Mouse (Mus musculus) kidney, adult 2 months (tissue): ENCODE measurements around the gene Wdr82.

ENCODE experiments used
- CTCF ChIP-seq: fragments of 200-500 bp; conservative IDR thresholded peaks from 2 replicates; pipeline ENCODE4 v1.5.1; 2011; ENCODE audit warnings: low read depth, mild to moderate bottlenecking, control low read depth, low read length, moderate library complexity, mixed read lengths; ENCODE audit not compliant: insufficient read depth, insufficient read length
- POLR2A ChIP-seq: fragments of 200-500 bp; IDR thresholded peaks from one replicate; pipeline ENCODE4 v1.6.1; 2011; ENCODE audit warnings: low read depth, low read length, control low read depth

DNA sequence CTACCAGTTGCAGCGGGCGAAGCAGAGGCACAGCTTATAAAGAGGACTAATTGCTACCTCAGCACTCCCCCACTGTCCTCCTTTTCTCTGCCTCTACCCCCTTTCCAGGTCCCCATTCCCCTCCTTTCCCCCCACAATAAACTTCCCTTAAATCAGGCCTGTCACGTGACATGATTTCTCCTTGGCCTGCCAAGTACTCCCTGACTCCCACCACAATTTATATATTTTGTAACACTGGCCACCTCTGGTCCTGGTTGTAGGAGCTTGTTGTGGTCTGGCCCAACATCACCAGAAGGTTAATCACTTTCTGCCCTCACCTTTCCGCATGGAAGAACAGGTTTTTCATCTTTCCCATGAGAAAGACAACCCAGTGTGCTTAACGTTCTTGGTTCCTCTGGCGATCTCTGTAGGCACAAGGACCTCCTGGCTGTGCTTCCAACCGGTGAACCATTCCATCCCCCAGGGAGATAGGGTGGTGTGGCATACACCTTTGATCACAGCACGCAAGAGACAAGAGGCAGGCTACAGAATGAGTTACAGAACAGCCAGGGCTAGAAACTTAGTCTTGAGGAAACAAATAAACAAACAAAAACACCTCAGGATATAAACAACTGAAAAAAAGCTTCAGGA is 50.3 kb downstream of the Wdr82 start:
- TF ChIP-seq CTCF (no peak), POLR2A (no peak)
